9 mouse cellular contexts compared by ENCODE assay signal in genomic region chr5:54180192-54180611, GRCm38 (mm10).
A peak's percentile ranks its signal among the peaks of the same experiment; 100 is the strongest.
DNase-seq lines count a peak whose midpoint lies in the region; ATAC-seq lines count a peak whose summit lies in the region.
"Had no signal": no experiment of that assay in that cellular context is flagged by ENCODE, and none has a peak within 500 bp of the region (broad histone marks: within the 10 kb centered on the region; RNA-seq: fewer than 3 reads in every experiment).

No protein-coding gene starts in this region.

- ATAC-seq in heart, embryonic 15.5 days (replicated peaks; ENCODE audit: insufficient number of reproducible peaks, insufficient read depth, low FRiP score, low read depth), result peak; percentile 66

- no peak overlapping the region for H3K4me2 ChIP-seq in heart, embryonic 15.5 days
- H3K4me2 ChIP-seq: liver, embryonic 13.5 days had no signal

- no peak overlapping the region for H3K9ac ChIP-seq in heart, embryonic 15.5 days
- H3K9ac ChIP-seq: liver, embryonic 13.5 days had no signal

- no peaks in the 10 kb centered on the region for H3K9me3 ChIP-seq in heart, embryonic 15.5 days (replicated peaks)
- H3K9me3 ChIP-seq: liver, embryonic 13.5 days had no signal

- DNase-seq in cerebellum, postnatal 25 days, result peak; percentile 29 to 55
- DNase-seq in cerebellum, adult 18-20 months, result no peak
- peak; percentile 49 for DNase-seq in embryo, embryonic 9.5 days (ENCODE audit: extremely low spot score)
- DNase-seq in kidney, postnatal 36 days, result peak; percentile 58 to 70
- DNase-seq in retina, postnatal 1 day, result peak; percentile 67
- no peak for DNase-seq in urinary bladder, adult 2 months (ENCODE audit: low spot score)
- DNase-seq in spleen, postnatal 10 days (ENCODE audit: low spot score in 2 of 2), result no peak
- DNase-seq: liver, embryonic 13.5 days had no signal

- H3K4me3 ChIP-seq in heart, embryonic 15.5 days, result no peak overlapping the region
- H3K4me3 ChIP-seq: liver, embryonic 13.5 days had no signal

- peaks cover 28% of the 10 kb centered on the region for H3K4me1 ChIP-seq in heart, embryonic 15.5 days (replicated peaks)

- WGBS in heart, embryonic 15.5 days, result 18% methylated on average over 2 of the region's 2 CpGs

- no peaks in the 10 kb centered on the region for H3K27me3 ChIP-seq in heart, embryonic 15.5 days
- H3K27me3 ChIP-seq: liver, embryonic 13.5 days had no signal

- peak overlapping the region; percentile 68 for H3K27ac ChIP-seq in heart, embryonic 15.5 days
- H3K27ac ChIP-seq: liver, embryonic 13.5 days had no signal

- no peaks in the 10 kb centered on the region for H3K36me3 ChIP-seq in heart, embryonic 15.5 days
- H3K36me3 ChIP-seq: liver, embryonic 13.5 days had no signal

Comparison
In these comparisons a context has a peak if more than half of its experiments do, and no peak if none do; other contexts are left out.
1. DNase-seq: peak in cerebellum, postnatal 25 days (2 of 2), embryo, embryonic 9.5 days (single experiment), kidney, postnatal 36 days (2 of 2) and retina, postnatal 1 day (single experiment); none in cerebellum, adult 18-20 months (0 of 2), urinary bladder, adult 2 months (single experiment) and spleen, postnatal 10 days (0 of 2).